Comparison of ENCODE assay signal across 8 mouse cellular contexts in the genomic region with DNA sequence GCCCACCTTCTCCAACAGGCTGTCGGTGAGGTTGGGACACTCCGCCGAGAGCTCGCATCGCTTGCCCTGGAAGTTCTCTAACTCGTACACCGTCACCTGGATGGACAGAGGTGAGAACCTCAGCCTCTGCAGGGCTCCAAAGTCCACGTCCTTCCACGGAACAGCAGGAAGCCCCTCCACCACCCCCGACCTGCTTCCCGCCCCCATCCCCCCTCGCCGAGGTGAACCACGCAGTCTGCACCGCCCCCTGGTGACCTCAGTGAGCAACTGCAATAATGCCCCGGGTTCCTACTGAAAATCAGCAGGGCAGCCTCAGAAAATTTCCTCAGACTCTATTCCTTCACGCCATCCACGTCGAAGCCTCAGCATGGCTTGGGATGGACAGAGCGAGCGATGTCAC. TPM values are rescaled to one million over a fixed set of nuclear protein-coding genes. Genes with fewer than 3 reads are reported as not detected.
DNase-seq lines count a peak whose midpoint lies in the region; ATAC-seq and TF ChIP-seq lines count a peak whose summit lies in the region.

No protein-coding gene starts in this region.

- peak overlapping the region; percentile 32 for H3K4me2 ChIP-seq in embryonic facial prominence, embryonic 11.5 days (ENCODE audit: low read depth, low read length)
- peak overlapping the region; percentile 22; the same call in 1 of the 2 replicates for H3K4me2 ChIP-seq in hindbrain, embryonic 12.5 days (replicated peaks)
- peak overlapping the region; percentile 42 for H3K4me2 ChIP-seq in midbrain, embryonic 12.5 days (replicated peaks)

- H3K36me3 ChIP-seq in embryonic facial prominence, embryonic 11.5 days (replicated peaks; ENCODE audit: control insufficient read depth, insufficient read depth, low read depth, low read length), result no peaks in the 10 kb centered on the region
- H3K36me3 ChIP-seq in hindbrain, embryonic 12.5 days, result no peaks in the 10 kb centered on the region
- no peaks in the 10 kb centered on the region for H3K36me3 ChIP-seq in midbrain, embryonic 12.5 days

- peak; percentile 57 for TF ChIP-seq CTCF in bone marrow macrophage, adult 2 months (IDR thresholded peaks at IDR 0.05; ENCODE audit: low read depth, low read length)

- H3K27me3 ChIP-seq in embryonic facial prominence, embryonic 11.5 days (ENCODE audit: control insufficient read depth, insufficient read depth, low read length), result no peaks in the 10 kb centered on the region
- 0 out of 2 replicates have a peak, but pooled peaks cover 3% of the 10 kb centered on the region for H3K27me3 ChIP-seq in hindbrain, embryonic 12.5 days
- peaks cover 4% of the 10 kb centered on the region; the same call in 1 of the 2 replicates for H3K27me3 ChIP-seq in midbrain, embryonic 12.5 days

- no peak for ATAC-seq in embryonic facial prominence, embryonic 11.5 days (replicated peaks; ENCODE audit: insufficient number of reproducible peaks, low FRiP score, low TSS enrichment, low read depth)
- ATAC-seq in hindbrain, embryonic 12.5 days (ENCODE audit: low FRiP score), result no peak
- ATAC-seq in midbrain, embryonic 12.5 days (ENCODE audit: low FRiP score, low read depth), result no peak

- peak; percentile 78 to 79 for DNase-seq in layer of hippocampus, postnatal 10 days (ENCODE audit: low spot score in 2 of 2)
- DNase-seq in layer of hippocampus, adult 9-10 months (ENCODE audit: low spot score), result no peak
- DNase-seq in embryonic facial prominence, embryonic 11.5 days (ENCODE audit: low spot score), result peak; percentile 75
- DNase-seq in Muller cell, postnatal 12 days (ENCODE audit: inconsistent ontology term), result no peak
- DNase-seq in spleen, postnatal 36 days (ENCODE audit: low spot score in 2 of 2), result no peak

- H3K27ac ChIP-seq in bone marrow macrophage, adult 2 months (ENCODE audit: insufficient read depth, low read depth, low read length), result no peak overlapping the region
- no peak overlapping the region for H3K27ac ChIP-seq in embryonic facial prominence, embryonic 11.5 days (replicated peaks; ENCODE audit: low read depth, low read length)
- no peak overlapping the region for H3K27ac ChIP-seq in hindbrain, embryonic 12.5 days
- H3K27ac ChIP-seq in midbrain, embryonic 12.5 days (replicated peaks), result no peak overlapping the region

- WGBS in embryonic facial prominence, embryonic 11.5 days, result 21% methylated on average over 21 of the region's 21 CpGs
- 22% methylated on average over 21 of the region's 21 CpGs for WGBS in hindbrain, embryonic 12.5 days
- whole genome bisulfite sequencing in midbrain, embryonic 12.5 days, result 23% methylated on average over 21 of the region's 21 CpGs

- no peak overlapping the region for H3K9ac ChIP-seq in embryonic facial prominence, embryonic 11.5 days (replicated peaks; ENCODE audit: low read length)
- no peak overlapping the region for H3K9ac ChIP-seq in hindbrain, embryonic 12.5 days
- no peak overlapping the region for H3K9ac ChIP-seq in midbrain, embryonic 12.5 days (replicated peaks)

- TF ChIP-seq POLR2A in bone marrow macrophage, adult 2 months (IDR thresholded peaks at IDR 0.05; ENCODE audit: borderline replicate concordance, low read depth, low read length), result no peak

- H3K9me3 ChIP-seq in embryonic facial prominence, embryonic 11.5 days (replicated peaks; ENCODE audit: control insufficient read depth, low read length), result no peaks in the 10 kb centered on the region
- no peaks in the 10 kb centered on the region for H3K9me3 ChIP-seq in hindbrain, embryonic 12.5 days (replicated peaks)
- H3K9me3 ChIP-seq in midbrain, embryonic 12.5 days, result no peaks in the 10 kb centered on the region

- H3K4me1 ChIP-seq in bone marrow macrophage, adult 2 months (ENCODE audit: control insufficient read depth, insufficient read depth, low read length), result no peaks in the 10 kb centered on the region
- H3K4me1 ChIP-seq in embryonic facial prominence, embryonic 11.5 days (ENCODE audit: control insufficient read depth, insufficient read depth, low read length), result no peaks in the 10 kb centered on the region
- H3K4me1 ChIP-seq in hindbrain, embryonic 12.5 days, result peaks cover 11% of the 10 kb centered on the region
- H3K4me1 ChIP-seq in midbrain, embryonic 12.5 days, result no peaks in the 10 kb centered on the region

- H3K4me3 ChIP-seq in bone marrow macrophage, adult 2 months (ENCODE audit: insufficient read depth, low read length), result no peak overlapping the region
- H3K4me3 ChIP-seq in embryonic facial prominence, embryonic 11.5 days (ENCODE audit: low read depth, low read length), result no peak overlapping the region
- H3K4me3 ChIP-seq in hindbrain, embryonic 12.5 days, result peak overlapping the region; percentile 4; the same call in 1 of the 2 replicates
- H3K4me3 ChIP-seq in midbrain, embryonic 12.5 days, result no peak overlapping the region

RNA-seq across cellular contexts. Expression of gene Crybb3, which starts 1.6 kb away (rescaled TPM):
- 1 to 10 TPM; 2.2 to 2.9 TPM for total RNA-seq in layer of hippocampus, postnatal 10 days (2021)
- polyA plus RNA-seq in bone marrow macrophage, adult 2 months (2012; ENCODE audit: insufficient read depth, insufficient read length, missing spikeins), result not detected in 2 replicates
- polyA plus RNA-seq in embryonic facial prominence, embryonic 11.5 days (2014; fragmentation: Nextera tagmentation; extraction: Ambion mirVana), result 4.0 and 20.8 TPM in 2 replicates
- polyA plus RNA-seq in hindbrain, embryonic 12.5 days (2016; fragmentation: Nextera tagmentation; extraction: Ambion mirVana), result 0.74 and 0.81 TPM in 2 replicates
- polyA plus RNA-seq in midbrain, embryonic 12.5 days (2016; fragmentation: Nextera tagmentation; extraction: Ambion mirVana), result 0.24 TPM in 1 of 2 replicates, not detected in the other

RNA-seq across cellular contexts. Expression of gene Crybb2, which starts 9.9 kb away (rescaled TPM):
- total RNA-seq in layer of hippocampus, postnatal 10 days (2021), result not detected
- not detected in 2 replicates for polyA plus RNA-seq in bone marrow macrophage, adult 2 months (2012; ENCODE audit: insufficient read depth, insufficient read length, missing spikeins)
- not detected in 2 replicates for polyA plus RNA-seq in embryonic facial prominence, embryonic 11.5 days (2014; fragmentation: Nextera tagmentation; extraction: Ambion mirVana)
- polyA plus RNA-seq in hindbrain, embryonic 12.5 days (2016; fragmentation: Nextera tagmentation; extraction: Ambion mirVana), result not detected in 2 replicates
- polyA plus RNA-seq in midbrain, embryonic 12.5 days (2016; fragmentation: Nextera tagmentation; extraction: Ambion mirVana), result not detected in 2 replicates

Comparison
In these comparisons a context has a peak if more than half of its experiments do, and no peak if none do; other contexts are left out.
1. DNase-seq: peak in layer of hippocampus, postnatal 10 days (2 of 2) and embryonic facial prominence, embryonic 11.5 days (single experiment); none in layer of hippocampus, adult 9-10 months (single experiment), Muller cell, postnatal 12 days (single experiment) and spleen, postnatal 36 days (0 of 2).
2. Peak in every context shown above with its lines, with median percentiles within 50 percentile points of each other: H3K4me2 ChIP-seq.